Mouse (Mus musculus): ENCODE results near the gene Bcas1.

Bcas1 gene

GRCm38 (mm10) chr2:170316344-170316743 is 111.3 kb downstream of the Bcas1 start:
- intact Hi-C loops (cut with DNase I) = loop anchor here (10.0 kb wide), 1 partner anchor 202 kb away; no protein-coding TSS in a partner anchor

GRCm38 (mm10) chr2:170310988-170311359 is 116.7 kb downstream of the Bcas1 start:
- intact Hi-C loops (cut with DNase I) = loop anchor here (10.0 kb wide), 1 partner anchor 196 kb away; no protein-coding TSS in a partner anchor

DNA sequence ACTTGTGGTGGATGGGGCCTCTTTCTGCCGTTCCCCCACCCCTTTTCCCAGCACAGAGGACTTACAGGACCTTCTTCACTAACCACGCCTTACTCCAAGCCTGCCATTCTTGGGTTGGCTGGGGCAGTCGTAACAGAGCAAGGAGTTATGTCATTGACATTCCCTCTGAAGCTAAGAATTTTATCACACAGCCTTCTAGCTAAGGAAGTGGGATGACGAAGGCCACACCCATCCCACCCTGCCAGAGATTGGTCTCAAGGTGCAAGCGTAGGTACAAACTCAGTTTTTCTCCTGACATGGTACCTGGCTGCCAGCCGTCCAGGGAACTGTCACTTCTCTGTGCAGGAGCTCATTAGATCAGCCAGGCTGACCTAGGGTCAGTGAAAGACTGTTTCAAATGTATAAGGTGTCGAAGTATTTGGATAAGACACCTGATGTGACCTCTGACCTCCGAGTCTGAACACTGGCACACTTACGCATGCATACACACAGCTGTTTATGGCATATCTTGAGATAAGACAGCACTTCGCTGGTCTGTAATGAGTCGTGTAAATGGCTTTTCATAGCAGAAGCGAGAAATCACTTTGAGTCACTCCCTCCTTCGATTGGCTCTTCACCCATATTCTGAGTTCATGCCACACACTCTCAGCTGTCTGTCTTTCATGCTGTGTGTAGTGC is 117.2 kb downstream of the Bcas1 start:
- intact Hi-C loops (cut with DNase I) = loop anchor here (10.0 kb wide), 1 partner anchor 196 kb away; no protein-coding TSS in a partner anchor

DNA sequence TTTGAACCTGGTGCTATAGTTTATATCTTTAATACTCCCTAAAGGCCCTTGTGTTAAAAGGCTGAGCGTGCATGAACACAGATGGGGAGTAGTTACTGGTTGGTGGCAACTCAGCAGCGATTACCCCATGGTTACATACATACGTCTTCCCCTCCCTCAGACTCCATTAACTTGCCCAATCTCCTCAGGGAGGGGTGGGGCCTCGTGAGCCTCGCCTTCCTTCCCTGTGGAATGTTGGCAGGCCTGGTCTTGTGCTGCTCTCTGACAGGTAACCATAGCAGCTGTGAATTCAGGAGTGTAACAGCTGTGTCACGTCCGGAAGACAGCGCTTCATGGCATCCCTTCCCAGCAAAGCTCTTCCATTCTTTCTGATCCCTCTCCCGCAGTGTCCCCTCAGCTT is 118.7 kb downstream of the Bcas1 start:
- intact Hi-C loops (cut with DNase I) = no loop called here

GRCm38 (mm10) chr2:170308033-170308820 is 119.4 kb downstream of the Bcas1 start:
- intact Hi-C loops (cut with DNase I) = no loop called here

DNA sequence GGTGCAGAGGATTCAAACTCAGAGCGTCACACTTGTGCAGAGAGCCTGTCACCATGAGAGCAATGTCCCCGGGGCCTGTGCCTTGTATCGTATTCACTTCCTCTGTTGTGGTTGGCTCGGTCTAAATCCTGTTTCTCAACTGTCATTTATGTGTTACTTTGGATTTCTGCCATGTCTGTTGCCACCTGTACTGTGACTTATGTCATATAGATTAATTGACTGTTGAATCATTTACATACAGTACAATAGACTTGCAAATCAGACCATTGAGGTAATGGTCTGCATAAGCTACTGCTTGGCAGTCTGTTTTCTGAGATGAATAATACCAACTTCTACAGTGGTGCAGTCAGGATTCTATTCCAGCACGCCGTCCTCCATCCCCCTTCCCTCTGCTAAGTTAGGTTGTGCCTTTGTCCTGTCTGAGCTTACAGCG is 120.0 kb downstream of the Bcas1 start:
- intact Hi-C loops (cut with DNase I) = no loop called here

DNA sequence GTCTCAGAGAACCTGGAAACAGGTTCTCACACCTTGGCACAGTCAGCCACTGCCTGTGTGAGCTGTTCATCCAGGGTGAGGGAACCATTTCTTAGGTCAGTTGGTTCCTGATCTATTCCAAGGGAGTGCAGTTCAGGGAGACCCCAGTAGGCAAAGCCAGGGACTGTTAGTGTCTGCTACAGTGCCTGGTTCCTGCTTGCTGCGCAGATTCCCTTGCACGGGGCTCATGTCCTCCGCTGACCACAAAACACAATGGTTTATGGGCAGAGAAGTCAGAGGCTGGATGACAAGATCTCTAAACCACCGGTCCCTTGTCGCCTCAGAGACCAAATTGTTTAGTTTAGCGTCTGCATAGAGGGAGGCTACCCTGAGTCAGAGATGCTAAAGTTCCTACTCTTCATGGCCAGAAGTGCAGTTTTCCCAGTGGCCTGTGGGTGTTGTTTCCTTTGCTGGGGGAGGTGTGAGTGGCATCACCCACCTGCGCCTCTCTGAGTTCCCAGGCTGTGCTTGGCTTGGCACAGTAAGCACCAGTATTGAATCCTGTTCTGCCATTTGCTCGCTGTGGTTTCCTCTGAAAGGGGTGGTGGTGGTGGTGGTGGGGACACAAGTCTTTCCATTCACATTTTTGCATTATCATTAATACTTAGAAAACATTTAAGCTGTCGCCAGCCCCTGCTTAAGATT is 120.9 kb downstream of the Bcas1 start:
- intact Hi-C loops (cut with DNase I) = no loop called here

- intact Hi-C loops (cut with DNase I) = no loop called here
Measured at GRCm38 (mm10) chr2:170304766-170305165, 122.9 kb downstream of the Bcas1 start.

DNA sequence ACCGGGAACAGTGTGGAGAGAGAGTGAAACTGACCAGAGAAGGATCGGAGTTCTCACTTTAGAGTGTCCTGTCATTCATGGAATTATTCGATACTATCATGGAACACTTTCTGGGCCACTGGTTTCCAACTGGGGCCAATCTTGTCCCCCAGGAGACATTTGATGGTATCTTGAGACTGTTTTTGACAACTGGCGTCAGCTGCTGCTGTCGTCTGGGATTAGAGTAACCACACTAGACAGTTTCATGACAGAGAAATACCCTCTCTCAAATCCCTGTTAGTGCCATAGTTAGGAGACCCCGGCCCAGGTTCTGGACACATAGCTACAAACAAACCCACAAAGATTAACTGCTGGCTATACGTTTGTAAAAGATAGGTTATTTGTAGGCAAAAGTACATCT is 124.0 kb downstream of the Bcas1 start:
- intact Hi-C loops (cut with DNase I) = no loop called here

DNA sequence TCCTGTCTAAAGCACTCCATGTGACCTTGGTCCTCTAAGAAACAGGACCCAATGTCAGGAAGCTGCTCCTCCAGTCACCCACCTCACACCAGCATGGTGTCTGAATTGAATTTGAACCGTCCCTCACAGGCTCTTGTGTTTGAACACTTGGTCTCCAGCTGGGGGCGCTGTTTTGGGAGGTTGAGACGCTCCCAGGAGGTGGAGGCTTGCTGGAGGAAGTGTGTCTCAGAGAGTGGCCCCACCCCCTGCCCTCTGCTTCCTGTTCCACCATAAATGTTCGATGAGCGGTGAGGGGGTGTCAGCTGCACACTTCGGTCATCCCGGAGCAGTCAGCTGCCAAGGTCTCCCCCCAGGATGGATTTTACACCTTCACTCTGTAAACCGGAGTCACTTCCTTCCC is 124.8 kb downstream of the Bcas1 start:
- intact Hi-C loops (cut with DNase I) = no loop called here

All from adrenal gland (tissue).